Mouse (Mus musculus): ENCODE results near the gene Dhodh.

DNA sequence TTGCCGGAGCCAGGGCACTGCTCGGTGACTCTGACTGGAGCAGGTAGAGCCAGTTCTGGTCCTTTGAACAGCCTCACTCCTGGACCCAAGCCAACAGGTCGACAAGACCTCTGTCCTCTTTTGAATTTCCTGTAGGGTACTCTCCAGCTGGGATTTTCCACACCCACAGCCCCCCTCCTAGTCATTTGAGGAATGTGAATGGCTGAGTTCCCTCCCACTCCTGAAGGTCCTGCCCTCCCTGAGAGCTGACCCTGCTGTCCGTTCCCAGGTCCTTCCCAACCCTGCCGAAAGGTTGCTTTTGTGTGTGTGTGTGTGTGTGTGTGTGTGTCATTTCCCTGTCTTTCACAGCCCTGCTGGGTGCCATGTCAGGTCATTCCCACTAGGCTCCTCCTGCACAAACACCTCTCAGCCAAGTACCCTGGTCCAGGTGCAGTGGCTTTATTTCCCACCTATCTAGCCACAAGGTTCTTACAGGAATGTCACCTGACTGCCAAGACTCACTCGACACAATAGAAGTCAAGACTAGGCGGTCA, 21.4 kb downstream of the Dhodh start:
- TF ChIP-seq POLR2A (IDR thresholded peaks at IDR 0.05; ENCODE audit: low read depth, low read length), result no peak
- TF ChIP-seq CTCF (IDR thresholded peaks at IDR 0.05; ENCODE audit: extremely low read depth, insufficient read depth, insufficient read length, insufficient replicate concordance), result no peak

Measured in spleen, adult 2 months (tissue).